Mouse (Mus musculus): Measurements from ENCODE around the gene Spns1.

DNA sequence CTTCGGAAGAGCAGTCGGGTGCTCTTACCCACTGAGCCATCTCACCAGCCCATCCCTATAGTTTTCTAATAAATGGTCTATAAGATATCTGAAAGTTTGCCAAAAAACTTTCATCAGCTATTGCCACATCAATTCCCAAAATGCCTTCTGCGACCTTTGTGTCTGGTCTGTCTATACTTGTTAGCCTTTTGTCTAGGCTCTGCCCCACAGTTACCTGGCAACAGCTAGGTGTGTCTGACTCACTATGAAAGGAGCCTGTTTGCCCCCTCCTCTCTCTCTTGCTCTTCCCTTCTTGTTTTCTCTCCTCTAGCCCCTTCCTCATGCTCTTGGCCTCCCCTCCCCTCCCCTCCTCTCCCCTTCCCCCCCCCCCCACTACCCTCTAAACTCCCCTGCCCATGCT lies 31.7 kb downstream of the Spns1 start:
- TF ChIP-seq POLR2A (IDR thresholded peaks at IDR 0.05; ENCODE audit: borderline replicate concordance, control insufficient read depth, low read depth, low read length) (no peak), CTCF (IDR thresholded peaks at IDR 0.05; ENCODE audit: control insufficient read depth, insufficient read depth, low read length) (no peak)
